Mouse (Mus musculus) subcutaneous adipose tissue, adult 2 months (tissue): Measurements from ENCODE around the gene Sbds. TPM values are rescaled to one million over a fixed set of nuclear protein-coding genes. Genes with fewer than 3 reads are reported as not detected.

Source experiments
- polyA plus RNA-seq: library from polyadenylated mRNA; depleted of rRNA; stranded (reverse); fragments of >200 nt; gene quantifications from 2 replicates; pipeline ENCODE4 v1.2.3, GENCODE M21; 2012; ENCODE audit warnings: low replicate concordance; rRNA removed

Gene Sbds
- polyA plus RNA-seq = 28.0 and 41.8 TPM in 2 replicates

DNA sequence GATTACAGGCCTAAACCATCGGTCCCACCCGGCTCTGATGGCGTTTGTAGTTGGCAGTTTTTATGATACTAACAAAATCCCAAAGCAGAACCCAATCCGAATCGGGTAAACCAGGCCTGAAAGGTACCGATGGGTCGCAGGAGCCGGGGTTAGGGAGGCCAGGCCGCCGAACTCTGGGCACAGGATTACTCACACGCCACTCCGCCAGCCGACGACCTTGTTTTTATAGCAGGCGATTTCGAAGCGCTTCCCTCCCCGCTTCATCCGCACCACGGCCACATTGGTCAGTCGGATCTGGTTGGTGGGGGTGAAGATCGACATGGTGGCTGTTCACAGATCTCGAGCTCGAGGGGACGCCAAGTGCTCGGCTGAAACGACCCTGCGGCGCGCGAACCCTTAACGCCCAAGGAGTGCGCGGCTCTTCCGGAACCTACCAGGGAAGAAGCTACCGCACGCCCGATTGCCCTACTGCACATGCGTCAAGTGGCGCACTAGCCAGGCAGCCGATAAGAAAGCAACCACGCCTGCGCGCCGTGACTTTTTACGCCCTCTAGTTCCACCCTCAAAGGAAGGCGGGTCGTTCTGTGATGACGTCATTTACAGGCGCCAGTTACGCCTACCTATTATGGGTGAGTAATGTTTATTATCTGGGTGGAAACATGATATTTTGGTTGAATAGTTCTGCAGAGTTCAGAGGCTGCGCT is at the start of gene Sbds, which contains the start of gene Tyw1:
TSS of gene Sbds (minus strand) at position 514 of the 704 bp plus-strand sequence.
TSS of gene Tyw1 (plus strand) at position 603 of the 704 bp plus-strand sequence.

DNA sequence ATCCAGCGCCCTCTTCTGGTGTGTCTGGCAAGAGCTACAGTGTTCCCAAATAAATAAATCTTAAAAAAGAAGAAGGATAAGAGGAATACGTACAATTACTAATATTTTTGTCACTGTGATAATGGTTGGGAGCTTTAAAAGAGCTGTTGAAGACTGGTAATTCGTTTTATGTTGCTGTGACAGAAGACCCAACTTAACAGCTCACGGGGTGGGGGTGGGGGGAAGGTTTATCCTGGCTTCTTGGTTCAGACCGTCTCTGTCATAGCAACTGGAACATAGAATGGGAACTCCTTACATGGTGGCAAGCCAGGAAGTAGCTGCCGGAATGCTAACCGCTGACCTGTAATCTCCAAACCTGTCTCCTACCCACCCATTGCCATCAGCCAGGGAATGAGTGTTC is 38.5 kb downstream of the Sbds start, which contains the start of gene Tmem248:
TSS of gene Tmem248 (plus strand) at position 301 of the 400 bp plus-strand sequence.

Other genes starting within 250 kb of the Sbds start
- 37.0 and 57.9 TPM in 2 replicates for gene Asl, start 226.3 kb downstream of the Sbds start, polyA plus RNA-seq
- gene Crcp, start 226.2 kb downstream of the Sbds start, polyA plus RNA-seq = 14.3 and 16.6 TPM in 2 replicates
- gene Tpst1, start 182.2 kb downstream of the Sbds start, polyA plus RNA-seq = 36.5 and 54.9 TPM in 2 replicates
- gene Kctd7, start 110.7 kb downstream of the Sbds start, polyA plus RNA-seq = 5.2 and 5.5 TPM in 2 replicates
- 19.3 and 23.3 TPM in 2 replicates for gene Rabgef1, start 83.7 kb downstream of the Sbds start, polyA plus RNA-seq
- gene Tmem248, start 38.4 kb downstream of the Sbds start, polyA plus RNA-seq = 32.6 and 38.3 TPM in 2 replicates
- gene Tyw1, start 89 bp upstream of the Sbds start, polyA plus RNA-seq = 14.2 and 15.4 TPM in 2 replicates
- not detected in 2 replicates for gene Caln1, start 113.9 kb upstream of the Sbds start, polyA plus RNA-seq
- not detected in 2 replicates for gene A330070K13Rik, start 129.1 kb upstream of the Sbds start, polyA plus RNA-seq